Mouse (Mus musculus) liver, postnatal 0 days (tissue): ENCODE results near the gene Bmf. TPM values are rescaled to one million over a fixed set of nuclear protein-coding genes. Genes with fewer than 3 reads are reported as not detected.

Experiments
- ATAC-seq: fragments of 200-750 bp; cut with Nextera tagmentation; 2 replicates; pipeline ENCODE4 v1.8.0; 2017; ENCODE audit warnings: mild to moderate bottlenecking, moderate library complexity
- DNase-seq: peaks from one replicate; pipeline ENCODE4 v3.0.0-alpha.2; 2016
- H3K27ac ChIP-seq: fragments of 300-500 bp; sonication (generic); 2 replicates; pipeline ENCODE4 v1.5.1; 2014; ENCODE audit warnings: antibody characterized with exemption, moderate library complexity, mild to moderate bottlenecking, low read depth
- H3K27me3 ChIP-seq: fragments of 300-500 bp; sonication (generic); 2 replicates; pipeline ENCODE4 v1.6.1; 2014; ENCODE audit warnings: low read length, control low read depth, mixed read lengths; ENCODE audit not compliant: insufficient read depth
- H3K36me3 ChIP-seq: fragments of 300-500 bp; sonication (generic); replicated peaks from 2 replicates; pipeline ENCODE4 v1.6.1; 2014; ENCODE audit warnings: mild to moderate bottlenecking, control low read depth, low read length, moderate library complexity, mixed read lengths; ENCODE audit not compliant: insufficient read depth
- H3K4me1 ChIP-seq: fragments of 300-500 bp; sonication (generic); 2 replicates; pipeline ENCODE4 v1.6.1; 2014; ENCODE audit warnings: antibody characterized with exemption, mild to moderate bottlenecking, control low read depth; ENCODE audit not compliant: insufficient read depth
- H3K4me2 ChIP-seq: fragments of 300-500 bp; sonication (generic); 2 replicates; pipeline ENCODE4 v1.6.1; 2014; ENCODE audit warnings: low read depth, mild to moderate bottlenecking, low read length, moderate library complexity, mixed read lengths
- H3K4me3 ChIP-seq: fragments of 300-500 bp; sonication (generic); 2 replicates; pipeline ENCODE4 v1.5.1; 2014; ENCODE audit warnings: low read depth, low read length
- H3K9ac ChIP-seq: fragments of 300-500 bp; sonication (generic); replicated peaks from 2 replicates; pipeline ENCODE4 v1.6.1; 2014; ENCODE audit warnings: mild to moderate bottlenecking, moderate library complexity
- H3K9me3 ChIP-seq: fragments of 300-500 bp; sonication (generic); 2 replicates; pipeline ENCODE4 v1.6.1; 2016; ENCODE audit warnings: mild to moderate bottlenecking, control low read depth, low read length, mixed read lengths
- CTCF ChIP-seq: sonication (generic); IDR thresholded peaks from 2 replicates; pipeline ENCODE4 v1.5.1; 2016; ENCODE audit warnings: antibody characterized with exemption, low read depth
- EP300 ChIP-seq: IDR thresholded peaks from 2 replicates; pipeline ENCODE4 v1.6.1; 2016; ENCODE audit warnings: antibody characterized with exemption, low read depth, mild to moderate bottlenecking
- WGBS: fragments of 180-500 bp; shearing (Covaris S2); extraction: QIAGEN DNeasy Blood & Tissue Kit; methylation state at CpG from one replicate; pipeline ENCODE4 v1.1.7; 2014; ENCODE audit not compliant: insufficient replicate concordance; 5-methylcytosine and 5-hydroxymethylcytosine counted together
- polyA plus RNA-seq: library from polyadenylated mRNA; unstranded; fragments of >200 nt; fragmentation: Nextera tagmentation; extraction: Ambion mirVana; gene quantifications from 2 replicates; pipeline ENCODE4 v1.2.1, GENCODE M21; 2015

Gene Bmf
- polyA plus RNA-seq, 1 experiment from 2014 or later, result 1.3 TPM

- Histone ChIP-seq H3K9ac (no peak overlapping the region), H3K9me3 (no peaks in the 10 kb centered on the region), H3K36me3 (no peaks in the 10 kb centered on the region), H3K4me1 (0 out of 2 replicates have a peak, but pooled peaks cover 3% of the 10 kb centered on the region), H3K27me3 (no peaks in the 10 kb centered on the region), H3K27ac (no peak overlapping the region), H3K4me2 (no peak overlapping the region), H3K4me3 (no peak overlapping the region)
- 68% methylated on average over 28 of the region's 29 CpGs for WGBS
- ATAC-seq, result peak; percentile 91
- no peak for TF ChIP-seq CTCF
- peak; percentile 82 for DNase-seq
Observed at GRCm38 (mm10) chr2:118510447-118511310, 38.8 kb downstream of the Bmf start.

DNA sequence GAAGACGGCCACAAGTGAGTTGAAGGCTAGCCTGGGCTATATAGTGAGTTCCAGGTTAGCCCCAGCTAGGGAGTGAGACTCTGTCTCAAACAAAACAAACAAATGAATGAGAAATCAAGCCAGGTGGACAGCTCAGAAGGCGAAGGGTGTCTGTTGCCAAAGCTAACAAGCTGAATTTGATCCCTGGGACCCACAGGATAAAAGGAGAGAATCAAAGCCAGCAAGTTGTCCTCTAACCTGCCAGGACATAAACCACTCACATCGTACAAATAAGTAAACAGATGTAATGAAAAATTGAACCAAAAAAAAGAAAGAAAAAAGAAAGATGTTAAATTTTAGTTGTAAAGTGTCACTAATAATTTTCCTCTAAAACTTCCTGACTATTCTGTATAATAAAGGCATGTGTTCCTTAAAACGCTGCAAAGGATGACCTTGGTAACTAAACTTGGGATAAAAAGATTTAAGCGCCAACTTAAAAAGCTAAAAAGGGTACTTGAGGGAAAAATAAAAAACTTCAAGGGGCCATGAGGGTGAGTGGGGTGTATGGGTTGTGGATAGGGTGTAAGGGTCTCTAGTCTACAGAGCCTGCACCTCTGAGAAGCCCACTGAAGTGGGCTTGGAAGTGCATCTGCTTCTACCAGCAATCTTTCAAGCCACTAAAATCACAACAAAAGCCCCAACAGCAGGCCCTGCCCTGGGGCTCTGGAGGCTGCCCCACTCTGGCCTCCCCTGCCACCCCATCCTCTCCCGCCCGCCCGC, 39.6 kb downstream of the Bmf start:
- Histone ChIP-seq H3K4me2 (no peak overlapping the region), H3K9me3 (no peaks in the 10 kb centered on the region), H3K4me1 (0 out of 2 replicates have a peak, but pooled peaks cover 3% of the 10 kb centered on the region), H3K4me3 (no peak overlapping the region), H3K36me3 (no peaks in the 10 kb centered on the region), H3K27ac (no peak overlapping the region), H3K9ac (no peak overlapping the region), H3K27me3 (no peaks in the 10 kb centered on the region)
- no peak for TF ChIP-seq CTCF
- no peak for TF ChIP-seq EP300
- no peak for ATAC-seq
- no peak for DNase-seq
- 72% methylated on average over 8 of the region's 8 CpGs for WGBS

DNA sequence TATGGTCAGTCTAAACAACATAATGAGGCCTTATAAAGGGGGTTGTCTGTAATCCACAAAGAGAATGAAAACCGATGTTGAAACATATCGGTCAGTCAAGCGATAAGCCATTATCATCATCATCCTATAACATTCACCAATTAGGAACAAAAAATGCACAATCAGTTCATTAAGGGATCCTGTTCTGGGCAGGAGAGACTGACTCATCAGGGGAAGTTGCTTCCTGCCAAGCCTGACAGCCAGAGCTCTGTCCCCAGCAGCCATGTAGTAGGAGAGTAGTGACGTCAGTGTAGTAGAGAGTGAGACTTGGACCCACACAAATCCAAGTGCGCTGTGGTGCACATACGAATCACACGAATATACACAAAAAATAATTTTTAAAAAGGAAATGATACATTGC, 42.4 kb downstream of the Bmf start:
- Histone ChIP-seq H3K27me3 (no peaks in the 10 kb centered on the region), H3K4me3 (no peak overlapping the region), H3K9me3 (no peaks in the 10 kb centered on the region), H3K9ac (no peak overlapping the region), H3K27ac (no peak overlapping the region), H3K36me3 (no peaks in the 10 kb centered on the region), H3K4me1 (0 out of 2 replicates have a peak, but pooled peaks cover 3% of the 10 kb centered on the region), H3K4me2 (no peak overlapping the region)
- DNase-seq, result peak; percentile 9
- ATAC-seq, result no peak
- 71% methylated on average over 7 of the region's 7 CpGs for WGBS
- TF ChIP-seq EP300 (no peak), CTCF (no peak)

GRCm38 (mm10) chr2:118500191-118500590, 49.3 kb downstream of the Bmf start:
- no peaks in the 10 kb centered on the region for H3K27me3 ChIP-seq
- 74% methylated on average over 2 of the region's 2 CpGs for WGBS
- no peak overlapping the region for H3K9ac ChIP-seq
- no peaks in the 10 kb centered on the region for H3K4me1 ChIP-seq
- H3K36me3 ChIP-seq, result no peaks in the 10 kb centered on the region
- no peak overlapping the region for H3K4me2 ChIP-seq
- TF ChIP-seq EP300 (no peak), CTCF (no peak)
- DNase-seq (no peak), ATAC-seq (no peak)
- H3K9me3 ChIP-seq, result no peaks in the 10 kb centered on the region
- no peak overlapping the region for H3K4me3 ChIP-seq
- no peak overlapping the region for H3K27ac ChIP-seq

DNA sequence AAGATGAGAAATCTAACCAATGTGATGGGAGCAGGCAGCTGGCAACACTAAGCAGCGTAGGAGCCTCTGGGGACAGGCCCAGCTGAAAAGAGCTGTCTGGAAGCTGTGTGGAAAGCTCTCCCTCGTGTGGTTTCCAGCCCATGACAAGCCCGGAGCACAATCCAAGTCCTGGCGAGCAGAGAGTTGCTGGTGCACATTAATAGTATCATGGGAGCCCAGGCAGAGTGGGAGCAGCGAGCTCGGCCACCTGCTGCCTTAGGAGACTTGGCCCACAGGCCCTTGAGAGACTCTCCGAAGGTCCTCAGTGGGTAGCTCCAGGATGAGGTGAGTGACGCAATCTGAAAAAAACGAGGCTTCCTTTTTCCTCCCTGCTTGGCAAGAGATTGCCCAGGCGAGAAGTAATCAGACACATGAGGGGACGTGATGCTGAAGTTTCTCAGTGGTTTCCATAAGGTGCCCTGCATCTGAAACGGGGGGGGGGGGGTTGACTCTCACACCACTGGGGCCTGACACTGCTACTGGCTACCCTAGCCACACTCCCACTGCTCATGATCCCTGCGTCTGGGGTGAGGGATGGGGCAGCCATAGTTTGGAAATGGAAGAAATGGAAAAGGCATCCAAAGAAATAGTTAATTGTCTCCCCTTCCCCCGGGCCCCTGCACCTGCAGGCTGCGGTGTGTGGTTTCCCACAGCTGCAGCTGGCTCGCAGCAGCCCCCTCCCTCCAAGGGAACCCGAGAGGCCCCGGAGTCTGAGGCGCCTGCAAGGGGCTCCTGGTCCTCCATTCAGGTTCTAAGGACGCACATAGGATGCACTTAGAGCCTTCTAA, 50.1 kb downstream of the Bmf start:
- no peak for TF ChIP-seq CTCF
- TF ChIP-seq EP300, result no peak

DNA sequence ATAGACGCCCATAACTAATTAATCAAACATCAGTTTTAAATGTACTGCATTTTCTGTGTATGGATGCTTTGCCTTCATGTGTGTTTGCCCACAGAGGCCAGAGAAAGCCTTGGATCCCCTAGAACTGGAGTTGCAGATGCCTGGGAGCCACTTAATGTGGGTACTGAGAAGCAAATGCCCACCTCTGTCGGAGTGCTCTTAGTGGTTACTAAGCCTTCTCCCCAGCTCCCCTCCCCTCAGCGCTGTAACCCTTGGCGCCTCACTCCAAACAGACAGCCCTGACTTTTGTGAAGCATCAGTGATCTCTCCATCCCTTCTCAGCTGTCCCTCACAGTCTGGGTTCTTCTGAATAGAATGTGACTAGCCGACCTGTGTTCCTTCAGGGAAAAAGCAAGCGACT, 51.0 kb downstream of the Bmf start:
- no peak for DNase-seq
- 72% methylated on average over 6 of the region's 6 CpGs for WGBS
- no peak for ATAC-seq

More for the DNA sequence above, 50.1 kb downstream of the Bmf start:
- H3K9me3 ChIP-seq, result no peaks in the 10 kb centered on the region
- H3K4me3 ChIP-seq, result no peak overlapping the region
- 28% methylated on average over 20 of the region's 20 CpGs for WGBS
- no peaks in the 10 kb centered on the region for H3K4me1 ChIP-seq
- peak; percentile 53; the same call in 1 of the 2 replicates for ATAC-seq
- no peaks in the 10 kb centered on the region for H3K27me3 ChIP-seq
- no peak overlapping the region for H3K9ac ChIP-seq
- peak overlapping the region; percentile 51; the same call in 1 of the 2 replicates for H3K27ac ChIP-seq
- H3K4me2 ChIP-seq, result peak overlapping the region; percentile 6; the same call in 1 of the 2 replicates
- no peaks in the 10 kb centered on the region for H3K36me3 ChIP-seq
- peak; percentile 45 for DNase-seq

More for the DNA sequence above, 51.0 kb downstream of the Bmf start:
- Histone ChIP-seq H3K4me2 (peak overlapping the region; percentile 6; the same call in 1 of the 2 replicates), H3K27ac (no peak overlapping the region), H3K9me3 (no peaks in the 10 kb centered on the region), H3K27me3 (no peaks in the 10 kb centered on the region), H3K36me3 (no peaks in the 10 kb centered on the region), H3K4me3 (no peak overlapping the region), H3K9ac (no peak overlapping the region), H3K4me1 (no peaks in the 10 kb centered on the region)
- TF ChIP-seq EP300 (no peak), CTCF (no peak)
